Mouse (Mus musculus) CH12.LX (cell line): ENCODE measurements at regions not wholly inside any gene's neighbourhood (a gene's known extent, or its start where the extent isn't known, plus 50 kb on each side); places are given as distances from the start of the nearest gene placed in this dataset.

Source experiments
- DNase-seq: peaks from one replicate; pipeline ENCODE4 v3.0.0-alpha.2; 2013; ENCODE audit errors: extremely low read depth
- H3K27ac ChIP-seq: 2 replicates; pipeline ENCODE4 v1.5.1; 2012; ENCODE audit warnings: low read depth, mild to moderate bottlenecking, control low read depth, moderate library complexity; ENCODE audit not compliant: insufficient read depth
- H3K27me3 ChIP-seq: replicated peaks from 2 replicates; pipeline ENCODE3; 2012; ENCODE audit warnings: inconsistent platforms
- H3K36me3 ChIP-seq, 2 experiments: replicated peaks in 1 of 2; 2 replicates each; pipeline versions ENCODE3 to v1.6.1; 2012; ENCODE audit warnings: inconsistent platforms in 1 of 2, low read length in 1 of 2, mild to moderate bottlenecking in 1 of 2, mixed read lengths in 1 of 2, moderate library complexity in 1 of 2; ENCODE audit not compliant: control insufficient read depth in 1 of 2, insufficient read depth in 1 of 2
- H3K4me1 ChIP-seq, 2 experiments: 2 replicates each; pipeline ENCODE4 v1.6.1; 2012; ENCODE audit warnings: inconsistent platforms in 1 of 2, moderate library complexity in 1 of 2; ENCODE audit not compliant: insufficient read depth in 2 of 2, control insufficient read depth in 1 of 2
- H3K4me2 ChIP-seq: 2 replicates; pipeline ENCODE4 v1.6.1; 2012; ENCODE audit warnings: low read depth, mild to moderate bottlenecking, control low read depth; ENCODE audit not compliant: poor library complexity, insufficient read depth, severe bottlenecking
- H3K4me3 ChIP-seq, 3 experiments: fragments of 150-350 bp in 1 of 3; sonication (generic) in 1 of 3; replicated peaks in 1 of 3; 2 replicates each; pipeline versions ENCODE3 to v1.5.1; 2011 to 2012; ENCODE audit warnings: low read depth in 2 of 3, low read length in 2 of 3, mild to moderate bottlenecking in 2 of 3, moderate library complexity in 2 of 3, control low read depth in 1 of 3, improper control_type of control experiment in 1 of 3, inconsistent platforms in 1 of 3, mixed read lengths in 1 of 3; ENCODE audit not compliant: poor library complexity in 1 of 3
- H3K79me2 ChIP-seq: replicated peaks from 2 replicates; pipeline ENCODE4 v1.6.1; 2012; ENCODE audit warnings: mild to moderate bottlenecking, moderate library complexity; ENCODE audit not compliant: control insufficient read depth, poor library complexity, insufficient read depth, severe bottlenecking; ENCODE audit errors: extremely low read depth
- H3K9ac ChIP-seq: 2 replicates; pipeline ENCODE4 v1.6.1; 2012; ENCODE audit warnings: low read depth, mild to moderate bottlenecking, control low read depth, moderate library complexity; ENCODE audit not compliant: insufficient read depth
- H3K9me3 ChIP-seq: replicated peaks from 2 replicates; pipeline ENCODE3; 2012; ENCODE audit warnings: low read length, inconsistent platforms, mixed read lengths
- BHLHE40 ChIP-seq: IDR thresholded peaks from 2 replicates; pipeline ENCODE4 v1.6.1; 2011; ENCODE audit warnings: mild to moderate bottlenecking, low read depth, low read length, improper control_type of control experiment
- CHD1 ChIP-seq: IDR thresholded peaks from 2 replicates; pipeline ENCODE4 v1.6.1; 2012; ENCODE audit warnings: low read depth, low read length, improper control_type of control experiment, inconsistent platforms
- CTCF ChIP-seq, 2 experiments: IDR thresholded peaks in 1 of 2; conservative IDR thresholded peaks in 1 of 2; 2 replicates each; pipeline ENCODE4 v1.5.1; 2011 to 2012; ENCODE audit warnings: low read depth in 2 of 2, low read length in 2 of 2, improper control_type of control experiment in 1 of 2, inconsistent platforms in 1 of 2, mild to moderate bottlenecking in 1 of 2, moderate library complexity in 1 of 2
- E2F4 ChIP-seq: IDR thresholded peaks from 2 replicates; pipeline ENCODE4 v1.6.1; 2011; ENCODE audit warnings: low read depth, low read length, improper control_type of control experiment; ENCODE audit not compliant: insufficient replicate concordance
- ELF1 ChIP-seq: IDR thresholded peaks from 2 replicates; pipeline ENCODE4 v1.6.1; 2014; ENCODE audit warnings: low read depth, mild to moderate bottlenecking, inconsistent platforms, low read length, improper control_type of control experiment
- ETS1 ChIP-seq: conservative IDR thresholded peaks from 2 replicates; pipeline ENCODE4 v1.6.1; 2012; ENCODE audit warnings: low read depth, mild to moderate bottlenecking, inconsistent platforms, low read length, improper control_type of control experiment, moderate library complexity
- GABPA ChIP-seq: IDR thresholded peaks from 2 replicates; pipeline ENCODE4 v1.6.1; 2012; ENCODE audit warnings: low read depth, low read length, improper control_type of control experiment, inconsistent platforms; ENCODE audit not compliant: insufficient replicate concordance
- HCFC1 ChIP-seq: IDR thresholded peaks from 2 replicates; pipeline ENCODE4 v1.6.1; 2012; ENCODE audit warnings: low read depth, mild to moderate bottlenecking, inconsistent platforms, low read length, improper control_type of control experiment
- IRF4 ChIP-seq: IDR thresholded peaks from 2 replicates; pipeline ENCODE4 v1.6.1; 2014; ENCODE audit warnings: low read depth, mild to moderate bottlenecking, inconsistent platforms, low read length, improper control_type of control experiment
- JUN ChIP-seq: IDR thresholded peaks from 2 replicates; pipeline ENCODE4 v1.6.1; 2011; ENCODE audit warnings: low read depth, mild to moderate bottlenecking, low read length, improper control_type of control experiment, moderate library complexity; ENCODE audit not compliant: insufficient read depth
- JUND ChIP-seq: conservative IDR thresholded peaks from 2 replicates; pipeline ENCODE4 v1.6.1; 2011; ENCODE audit warnings: low read depth, low read length, improper control_type of control experiment
- MAX ChIP-seq: IDR thresholded peaks from 2 replicates; pipeline ENCODE4 v1.6.1; 2011; ENCODE audit warnings: low read length, improper control_type of control experiment
- MAZ ChIP-seq: IDR thresholded peaks from 2 replicates; pipeline ENCODE4 v1.6.1; 2012; ENCODE audit warnings: low read depth, mild to moderate bottlenecking, inconsistent platforms, low read length, improper control_type of control experiment, moderate library complexity
- MEF2A ChIP-seq: IDR thresholded peaks from 2 replicates; pipeline ENCODE4 v1.6.1; 2014; ENCODE audit warnings: low read depth, mild to moderate bottlenecking, inconsistent platforms, low read length, improper control_type of control experiment, borderline replicate concordance
- MXI1 ChIP-seq: IDR thresholded peaks from 2 replicates; pipeline ENCODE4 v1.6.1; 2011; ENCODE audit warnings: mild to moderate bottlenecking, low read depth, low read length, improper control_type of control experiment
- MYC ChIP-seq: IDR thresholded peaks from 2 replicates; pipeline ENCODE4 v1.6.1; 2011; ENCODE audit warnings: low read depth, mild to moderate bottlenecking, improper control_type of control experiment, low read length
- NELFE ChIP-seq: IDR thresholded peaks from 2 replicates; pipeline ENCODE4 v1.6.1; 2011; ENCODE audit warnings: low read depth, low read length, improper control_type of control experiment
- NRF1 ChIP-seq: IDR thresholded peaks from 2 replicates; pipeline ENCODE4 v1.6.1; 2014; ENCODE audit warnings: low read depth, mild to moderate bottlenecking, inconsistent platforms, low read length, improper control_type of control experiment, moderate library complexity
- PAX5 ChIP-seq: IDR thresholded peaks from 2 replicates; pipeline ENCODE4 v1.6.1; 2012; ENCODE audit warnings: low read length, inconsistent platforms, mixed read lengths
- POLR2A ChIP-seq: IDR thresholded peaks from 2 replicates; pipeline ENCODE4 v1.6.1; 2011; ENCODE audit warnings: low read depth, mild to moderate bottlenecking, improper control_type of control experiment, low read length
- POLR2AphosphoS2 ChIP-seq: IDR thresholded peaks from 2 replicates; pipeline ENCODE4 v1.6.1; 2011; ENCODE audit warnings: low read depth, low read length, improper control_type of control experiment
- RAD21 ChIP-seq: IDR thresholded peaks from 2 replicates; pipeline ENCODE4 v1.6.1; 2011; ENCODE audit warnings: low read depth, mild to moderate bottlenecking, low read length, improper control_type of control experiment, moderate library complexity
- RCOR1 ChIP-seq: conservative IDR thresholded peaks from 2 replicates; pipeline ENCODE4 v1.6.1; 2012; ENCODE audit warnings: low read depth, mild to moderate bottlenecking, inconsistent platforms, low read length, improper control_type of control experiment
- SMC3 ChIP-seq: IDR thresholded peaks from 2 replicates; pipeline ENCODE4 v1.6.1; 2011; ENCODE audit warnings: low read depth, low read length, improper control_type of control experiment
- TBP ChIP-seq: conservative IDR thresholded peaks from 2 replicates; pipeline ENCODE4 v1.6.1; 2011; ENCODE audit warnings: low read depth, low read length, improper control_type of control experiment
- TCF12 ChIP-seq: IDR thresholded peaks from 2 replicates; pipeline ENCODE4 v1.6.1; 2014; ENCODE audit warnings: low read depth, mild to moderate bottlenecking, inconsistent platforms, low read length, improper control_type of control experiment
- USF1 ChIP-seq: IDR thresholded peaks from 2 replicates; pipeline ENCODE4 v1.6.1; 2014; ENCODE audit warnings: low read depth, mild to moderate bottlenecking, inconsistent platforms, low read length, improper control_type of control experiment
- USF2 ChIP-seq: conservative IDR thresholded peaks from 2 replicates; pipeline ENCODE4 v1.6.1; 2011; ENCODE audit warnings: low read depth, low read length, improper control_type of control experiment
- ZC3H11A ChIP-seq: IDR thresholded peaks from 2 replicates; pipeline ENCODE4 v1.6.1; 2012; ENCODE audit warnings: low read depth, mild to moderate bottlenecking, inconsistent platforms, low read length, improper control_type of control experiment
- ZKSCAN1 ChIP-seq: IDR thresholded peaks from 2 replicates; pipeline ENCODE4 v1.6.1; 2012; ENCODE audit warnings: low read depth, inconsistent platforms, low read length, improper control_type of control experiment, borderline replicate concordance
- ZMIZ1 ChIP-seq: IDR thresholded peaks from 2 replicates; pipeline ENCODE4 v1.6.1; 2012; ENCODE audit warnings: low read depth, mild to moderate bottlenecking, inconsistent platforms, low read length, improper control_type of control experiment
- dilution Hi-C: fragments of 300-500 bp; cut with MboI; formaldehyde crosslinking; loops from 2 replicates; pipeline ENCODE4 v1.14.3; 2020; ENCODE audit warnings: low sequenced_read_pairs; ENCODE audit not compliant: extremely low pct_unique_long_range_greater_than_20kb, extremely low pct_ligation_motif_present
- in situ Hi-C: fragments of 300-500 bp; cut with MboI; formaldehyde crosslinking; loops from 3 replicates; pipeline ENCODE4 v1.14.3; 2019; ENCODE audit warnings: low sequenced_read_pairs, low pct_ligation_motif_present, low pct_unique_long_range_greater_than_20kb, mixed read lengths

DNA sequence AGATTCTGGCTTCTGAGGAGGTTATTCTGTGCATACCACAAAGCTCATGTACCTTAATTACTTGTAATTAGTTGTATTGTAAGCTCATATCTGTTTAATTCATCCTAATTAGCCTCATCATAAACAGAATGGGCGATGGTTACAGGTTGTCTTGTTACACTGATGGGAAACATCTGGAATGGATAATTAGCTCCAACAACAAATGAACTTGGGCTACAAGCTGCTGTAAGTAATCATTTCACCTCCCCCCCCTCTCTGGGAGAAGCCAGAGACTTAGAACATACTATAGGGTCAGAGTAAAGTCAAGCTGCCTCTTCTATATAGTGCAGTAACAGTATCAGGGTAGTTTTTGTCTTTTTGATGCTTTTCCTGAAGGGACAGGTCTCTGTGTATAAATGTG is 234.5 kb upstream of the Jmjd1c start:
- DNase-seq, result no peak
- H3K4me3 ChIP-seq, result no peak overlapping the region
- no peaks in the 10 kb centered on the region for H3K79me2 ChIP-seq
- peaks cover 10 to 51% of the 10 kb centered on the region in 2 experiments; a peak in 3 of 4 replicates for H3K4me1 ChIP-seq
- dilution Hi-C loops, result no loop called here
- TF ChIP-seq USF1 (no peak), GABPA (no peak), SMC3 (no peak), POLR2AphosphoS2 (no peak), BHLHE40 (no peak), ZC3H11A (no peak), USF2 (no peak), E2F4 (no peak)
- TF ChIP-seq, all 38 proteins: peak for 0
- no peaks in the 10 kb centered on the region for H3K36me3 ChIP-seq
- no peaks in the 10 kb centered on the region for H3K27me3 ChIP-seq
- in situ Hi-C loops, result no loop called here
- no peak overlapping the region for H3K4me2 ChIP-seq
- no peak overlapping the region for H3K9ac ChIP-seq
- no peak overlapping the region for H3K27ac ChIP-seq
- H3K9me3 ChIP-seq, result peaks cover 2% of the 10 kb centered on the region

DNA sequence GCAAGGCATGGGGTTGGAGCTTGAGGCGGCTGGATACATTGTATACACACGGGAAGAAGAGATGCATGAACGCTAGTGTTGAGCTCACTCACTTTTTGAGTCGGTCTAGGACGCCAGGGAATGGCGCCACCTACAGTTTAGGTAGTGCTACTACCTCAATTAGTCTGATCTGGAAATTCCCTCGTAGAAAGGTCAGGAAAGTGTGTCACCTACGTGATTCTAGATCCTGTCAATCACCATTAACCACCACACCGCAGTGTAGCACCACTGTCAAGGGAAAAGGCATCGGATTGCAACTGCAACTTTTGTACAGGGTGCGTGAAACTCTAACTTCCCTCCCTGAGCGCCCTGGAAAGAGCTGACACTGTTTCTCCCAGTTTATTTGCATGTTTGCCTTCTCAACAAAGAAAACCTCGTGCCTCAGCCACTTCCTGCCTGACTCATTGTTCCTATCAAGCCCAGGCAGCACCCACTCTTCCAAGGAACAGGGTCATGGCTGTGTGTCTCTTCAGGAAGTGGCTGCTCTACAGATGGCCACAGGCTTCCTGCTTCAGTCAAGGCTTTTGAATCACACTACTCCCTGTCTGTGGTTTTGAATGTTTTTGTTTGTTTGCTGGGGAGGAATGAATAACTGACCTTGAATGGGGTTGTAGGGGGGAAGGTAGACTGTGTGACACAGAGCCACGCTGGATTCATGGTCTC is 231.6 kb upstream of the Jmjd1c start:
- in situ Hi-C loops, result no loop called here
- H3K4me3 ChIP-seq, result no peak overlapping the region
- TF ChIP-seq JUND (peak; percentile 74), ETS1 (peak; percentile 96), NELFE (no peak), RAD21 (peak; percentile 52), HCFC1 (no peak), BHLHE40 (peak; percentile 97), RCOR1 (peak; percentile 71; the same call in 1 of the 2 replicates), MXI1 (0 out of 2 replicates have a peak, but pooled peaks have one; percentile 56), PAX5 (no peak), ZMIZ1 (no peak), JUN (peak; percentile 52; the same call in 1 of the 2 replicates), CHD1 (no peak), USF1 (no peak), TBP (no peak), NRF1 (no peak), IRF4 (peak; percentile 81), POLR2A (no peak), ZKSCAN1 (no peak), TCF12 (peak; percentile 82; the same call in 1 of the 2 replicates), MAZ (no peak), MAX (peak; percentile 95), MEF2A (peak; percentile 81), ELF1 (peak; percentile 82), MYC (peak; percentile 80; the same call in 1 of the 2 replicates), E2F4 (no peak), SMC3 (peak; percentile 44), CTCF (conservative IDR thresholded peaks at IDR 0.05 in 1 of 2, IDR thresholded peaks at IDR 0.05 in 1 of 2; ENCODE audit: low read depth in 2 of 2, low read length in 2 of 2) (peak; percentile 80 to 82), POLR2AphosphoS2 (no peak), ZC3H11A (no peak)

More for the DNA sequence above, 231.6 kb upstream of the Jmjd1c start:
- Histone ChIP-seq H3K9ac (no peak overlapping the region), H3K9me3 (peaks cover 2% of the 10 kb centered on the region), H3K4me2 (peak overlapping the region; percentile 2; the same call in 1 of the 2 replicates), H3K79me2 (no peaks in the 10 kb centered on the region), H3K4me1 (peaks cover 7 to 34% of the 10 kb centered on the region in 2 experiments; a peak in 3 of 4 replicates), H3K27ac (peak overlapping the region; percentile 49), H3K36me3 (no peaks in the 10 kb centered on the region), H3K27me3 (no peaks in the 10 kb centered on the region)
- peak; percentile 88 for DNase-seq
- dilution Hi-C loops, result no loop called here
